Mouse (Mus musculus) limb, embryonic 15.5 days (tissue): ENCODE measurements around the gene Elf4. TPM values are rescaled to one million over a fixed set of nuclear protein-coding genes. Genes with fewer than 3 reads are reported as not detected.

ENCODE experiments used
- ATAC-seq: fragments of 200-750 bp; cut with Nextera tagmentation; 2 replicates; pipeline ENCODE4 v1.8.0; 2017; ENCODE audit warnings: low read depth, moderate TSS enrichment; ENCODE audit not compliant: insufficient number of reproducible peaks, low FRiP score, low TSS enrichment
- H3K27ac ChIP-seq: fragments of 300-500 bp; sonication (generic); 2 replicates; pipeline ENCODE4 v1.5.1; 2015; ENCODE audit warnings: moderate library complexity, mild to moderate bottlenecking, inconsistent platforms
- H3K27me3 ChIP-seq: fragments of 300-500 bp; sonication (generic); 2 replicates; pipeline ENCODE4 v1.6.1; 2015; ENCODE audit warnings: inconsistent platforms
- H3K36me3 ChIP-seq: fragments of 300-500 bp; sonication (generic); 2 replicates; pipeline ENCODE4 v1.6.1; 2015; ENCODE audit warnings: inconsistent platforms
- H3K4me1 ChIP-seq: fragments of 300-500 bp; sonication (generic); 2 replicates; pipeline ENCODE4 v1.6.1; 2015; ENCODE audit warnings: inconsistent platforms
- H3K4me2 ChIP-seq: fragments of 300-500 bp; sonication (generic); 2 replicates; pipeline ENCODE4 v1.6.1; 2015; ENCODE audit warnings: mild to moderate bottlenecking, inconsistent platforms
- H3K4me3 ChIP-seq: fragments of 300-500 bp; sonication (generic); 2 replicates; pipeline ENCODE4 v1.5.1; 2015; ENCODE audit warnings: mild to moderate bottlenecking, inconsistent platforms
- H3K9ac ChIP-seq: fragments of 300-500 bp; sonication (generic); 2 replicates; pipeline ENCODE4 v1.6.1; 2015; ENCODE audit warnings: inconsistent platforms
- H3K9me3 ChIP-seq: fragments of 300-500 bp; sonication (generic); 2 replicates; pipeline ENCODE4 v1.6.1; 2016; ENCODE audit warnings: inconsistent platforms
- WGBS: fragments of 180-500 bp; shearing (Covaris S2); methylation state at CpG from one replicate; pipeline ENCODE4 v1.1.7; 2015; 5-methylcytosine and 5-hydroxymethylcytosine counted together
- polyA plus RNA-seq: library from polyadenylated mRNA; unstranded; fragments of >200 nt; fragmentation: Nextera tagmentation; extraction: Ambion mirVana; gene quantifications from 2 replicates; pipeline ENCODE4 v1.2.1, GENCODE M21; 2015

Gene Elf4
- 8.1 and 8.7 TPM in 2 replicates for polyA plus RNA-seq

DNA sequence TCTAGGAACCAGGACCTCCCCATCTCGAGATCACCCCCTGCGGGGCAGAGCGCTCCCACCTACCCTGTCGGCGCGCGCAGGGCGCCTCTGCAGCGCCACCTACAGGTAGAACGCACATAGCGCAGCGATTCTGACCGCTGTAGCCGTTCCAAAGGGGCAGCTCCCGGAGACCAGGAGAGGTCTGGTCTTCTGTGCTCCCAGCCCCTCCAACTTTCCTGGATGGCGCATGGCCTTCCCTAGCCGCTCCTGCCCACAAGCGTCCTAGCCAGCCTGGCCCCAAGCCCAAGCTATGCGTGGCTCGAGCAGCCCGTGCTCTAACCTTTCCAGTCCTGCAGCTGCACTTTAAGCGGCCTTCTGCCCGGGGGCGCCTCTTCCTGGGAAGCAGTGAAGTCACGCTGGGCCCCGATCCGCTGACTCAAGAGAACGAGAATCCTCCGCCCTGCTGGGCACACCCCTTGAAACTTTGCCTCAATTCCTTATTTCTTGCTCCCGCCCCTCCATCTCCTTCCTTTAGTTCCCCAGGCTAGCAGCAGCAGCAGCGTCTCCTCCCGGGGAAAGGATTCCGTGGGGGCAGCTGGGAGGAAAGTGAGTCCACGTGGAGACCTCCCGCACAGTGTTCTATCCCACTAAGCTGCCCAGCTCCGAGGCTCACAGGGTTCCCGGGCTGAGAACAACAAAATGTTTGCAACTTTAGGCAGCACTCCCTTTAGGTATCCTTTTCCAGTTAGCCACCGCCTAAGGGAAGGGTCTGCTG lies at the start of gene Elf4:
TSS of gene Elf4 (minus strand) at position 379 of the 754 bp plus-strand sequence.
- Histone ChIP-seq H3K27ac (peak within 1 kb of the TSS; percentile 55; the same call in 1 of the 2 replicates), H3K36me3 (no peaks in the 10 kb centered on the region), H3K4me2 (peak within 1 kb of the TSS; percentile 49), H3K27me3 (no peaks in the 10 kb centered on the region), H3K4me1 (peaks cover 5% of the 10 kb centered on the region; the same call in 1 of the 2 replicates), H3K9ac (peak within 1 kb of the TSS; percentile 26; the same call in 1 of the 2 replicates), H3K9me3 (no peaks in the 10 kb centered on the region), H3K4me3 (peak within 1 kb of the TSS; percentile 36)
- 20% methylated on average over 38 of the region's 38 CpGs for WGBS
- peak; percentile 84 for ATAC-seq

DNA sequence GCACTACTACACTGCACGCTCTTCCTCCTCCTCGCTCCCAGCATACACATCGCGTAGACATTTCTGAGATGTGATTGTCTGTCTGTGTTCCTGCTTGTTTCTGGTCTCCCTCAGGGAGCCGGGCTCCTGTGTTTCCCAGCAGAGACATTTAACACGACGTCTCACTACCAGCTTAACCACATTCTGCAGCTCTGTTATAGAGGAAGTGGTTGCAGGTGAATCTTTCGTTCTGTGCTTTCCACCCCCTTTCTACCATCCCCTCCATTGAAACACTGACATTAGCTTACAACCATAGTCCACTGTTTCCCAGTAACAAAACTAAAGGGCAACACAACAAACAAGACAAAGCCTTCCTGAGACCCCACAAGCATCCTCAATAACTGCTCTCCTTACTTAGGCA lies 30.8 kb upstream of the Elf4 start:
- Histone ChIP-seq H3K9ac (no peak overlapping the region), H3K36me3 (peaks cover 12% of the 10 kb centered on the region; the same call in 1 of the 2 replicates), H3K4me1 (no peaks in the 10 kb centered on the region), H3K4me3 (no peak overlapping the region), H3K9me3 (no peaks in the 10 kb centered on the region), H3K27me3 (no peaks in the 10 kb centered on the region), H3K4me2 (no peak overlapping the region), H3K27ac (no peak overlapping the region)
- no peak for ATAC-seq
- 87% methylated on average over 8 of the region's 8 CpGs for WGBS

DNA sequence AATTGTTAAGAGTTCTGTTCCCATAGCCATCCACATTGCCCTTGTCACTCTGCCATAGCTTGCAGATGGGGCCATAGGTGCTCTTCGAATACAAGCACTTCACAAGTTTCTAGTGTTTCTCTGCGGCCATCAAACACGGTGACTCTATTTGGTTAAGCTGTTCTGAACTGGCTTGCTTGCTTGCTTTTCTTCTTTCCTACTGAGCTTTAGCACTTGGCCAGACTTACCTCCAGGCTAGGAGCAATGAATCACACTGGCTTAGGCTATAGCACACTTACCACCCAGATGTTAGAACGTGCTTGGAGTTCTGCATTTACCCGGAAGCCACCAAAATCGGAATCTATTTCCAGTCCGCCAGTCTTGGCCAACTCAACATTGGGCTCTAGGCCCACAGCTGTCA lies 18.8 kb upstream of the Elf4 start:
- Histone ChIP-seq H3K9me3 (no peaks in the 10 kb centered on the region), H3K4me3 (no peak overlapping the region), H3K4me1 (no peaks in the 10 kb centered on the region), H3K9ac (no peak overlapping the region), H3K27ac (no peak overlapping the region), H3K4me2 (no peak overlapping the region), H3K27me3 (no peaks in the 10 kb centered on the region), H3K36me3 (peaks cover 13% of the 10 kb centered on the region; the same call in 1 of the 2 replicates)
- no peak for ATAC-seq
- 80% methylated on average over 7 of the region's 7 CpGs for WGBS

DNA sequence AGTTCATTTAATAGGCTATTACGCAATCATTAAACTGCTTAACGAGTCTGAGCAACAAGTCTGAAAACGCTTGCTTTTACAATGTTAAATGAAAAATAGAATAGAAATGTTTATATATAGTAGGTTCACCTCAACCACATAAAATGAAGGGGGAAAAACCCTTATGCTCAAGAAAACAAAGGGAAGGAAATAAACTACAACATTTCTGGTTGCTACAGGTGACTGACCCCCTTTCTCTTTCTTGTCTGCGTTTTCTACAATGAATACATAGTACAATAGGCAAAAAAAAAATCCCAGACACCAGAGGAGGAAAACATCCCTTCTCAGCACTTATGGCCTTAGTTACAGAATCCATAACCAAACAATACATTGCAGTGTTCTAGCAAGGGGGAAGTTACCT lies 18.2 kb upstream of the Elf4 start:
- Histone ChIP-seq H3K27me3 (no peaks in the 10 kb centered on the region), H3K36me3 (peaks cover 13% of the 10 kb centered on the region; the same call in 1 of the 2 replicates), H3K4me2 (no peak overlapping the region), H3K4me3 (no peak overlapping the region), H3K9ac (no peak overlapping the region), H3K27ac (no peak overlapping the region), H3K4me1 (no peaks in the 10 kb centered on the region), H3K9me3 (no peaks in the 10 kb centered on the region)
- WGBS, result 63% methylated on average over 4 of the region's 4 CpGs
- ATAC-seq, result no peak

DNA sequence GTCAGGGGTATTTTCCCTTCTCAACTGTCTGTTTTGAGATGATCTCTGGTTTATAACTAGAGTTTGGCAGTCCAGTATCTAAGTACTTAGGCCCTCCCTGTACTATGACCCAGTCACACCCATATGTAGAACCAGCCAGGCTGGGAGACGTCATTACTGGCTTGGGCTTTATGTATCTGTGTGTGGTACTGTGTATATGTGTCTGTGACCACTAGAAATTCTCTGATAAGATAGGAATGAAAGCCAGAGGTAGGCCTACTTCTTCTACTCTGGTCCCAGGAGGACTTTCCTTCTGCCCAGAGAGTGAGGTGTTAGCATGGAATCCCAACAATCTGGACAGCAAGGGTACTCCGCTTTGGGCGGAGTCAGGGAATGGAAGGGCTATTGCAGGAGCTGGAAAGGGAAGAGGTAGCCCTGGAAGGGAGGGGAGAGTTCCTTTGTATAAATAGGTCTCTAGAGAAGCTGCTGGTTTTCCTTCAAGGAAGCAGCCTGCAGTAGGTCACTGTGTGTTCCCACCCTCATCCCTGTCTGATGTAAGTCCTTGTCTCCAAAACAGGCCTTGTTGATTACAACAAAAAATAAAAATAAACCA lies 4.5 kb upstream of the Elf4 start:
- no peaks in the 10 kb centered on the region for H3K36me3 ChIP-seq
- no peak overlapping the region for H3K4me3 ChIP-seq
- peaks cover 5% of the 10 kb centered on the region; the same call in 1 of the 2 replicates for H3K4me1 ChIP-seq
- H3K9me3 ChIP-seq, result no peaks in the 10 kb centered on the region
- 68% methylated on average over 3 of the region's 3 CpGs for WGBS
- no peaks in the 10 kb centered on the region for H3K27me3 ChIP-seq
- ATAC-seq, result no peak
- no peak overlapping the region for H3K4me2 ChIP-seq
- H3K27ac ChIP-seq, result no peak overlapping the region
- H3K9ac ChIP-seq, result no peak overlapping the region

DNA sequence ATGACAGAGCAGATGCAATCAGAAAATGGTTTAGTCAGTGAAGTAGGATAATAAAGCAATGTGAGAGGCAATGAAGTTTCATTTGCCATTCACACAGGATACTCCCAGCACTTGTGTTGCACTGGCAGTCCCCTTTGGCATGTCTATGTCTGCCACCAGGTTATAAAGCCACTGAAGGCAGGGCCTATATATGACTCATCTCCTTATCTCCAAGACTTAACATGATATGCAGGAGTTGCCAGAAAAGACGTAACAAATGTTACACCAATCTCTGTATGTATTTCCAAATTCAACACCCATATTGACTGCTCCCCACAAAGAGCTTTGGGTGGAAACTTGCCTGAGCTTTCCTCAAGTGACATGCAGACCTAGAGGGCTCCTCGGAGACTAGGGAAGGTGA lies 3.2 kb upstream of the Elf4 start:
- 74% methylated on average over 2 of the region's 2 CpGs for WGBS
- H3K9ac ChIP-seq, result no peak overlapping the region
- no peak for ATAC-seq
- H3K36me3 ChIP-seq, result no peaks in the 10 kb centered on the region
- no peaks in the 10 kb centered on the region for H3K9me3 ChIP-seq
- H3K4me3 ChIP-seq, result no peak overlapping the region
- H3K27me3 ChIP-seq, result no peaks in the 10 kb centered on the region
- H3K27ac ChIP-seq, result no peak overlapping the region
- H3K4me2 ChIP-seq, result no peak overlapping the region
- H3K4me1 ChIP-seq, result peaks cover 5% of the 10 kb centered on the region; the same call in 1 of the 2 replicates

DNA sequence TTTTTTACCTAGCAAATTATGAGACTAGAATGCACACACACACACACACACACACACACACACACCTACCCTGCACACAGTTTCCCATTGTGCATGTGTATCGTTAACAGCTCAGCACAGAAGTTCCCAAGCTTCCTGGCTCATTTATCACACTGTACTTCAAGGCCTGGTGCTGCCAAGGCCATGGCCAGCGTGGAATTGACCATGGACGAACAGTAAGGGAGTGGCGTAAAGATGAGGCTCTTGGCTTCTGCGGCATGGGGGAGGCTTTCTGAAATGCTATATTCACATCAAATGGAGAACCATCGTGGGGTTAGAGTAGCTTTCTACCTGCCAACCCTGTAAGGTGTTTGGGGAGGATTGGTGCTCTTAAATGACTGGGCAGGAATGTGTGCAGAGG lies 1.5 kb upstream of the Elf4 start:
- H3K9ac ChIP-seq, result no peak overlapping the region
- H3K4me3 ChIP-seq, result no peak overlapping the region
- H3K4me2 ChIP-seq, result no peak overlapping the region
- H3K27me3 ChIP-seq, result no peaks in the 10 kb centered on the region
- H3K4me1 ChIP-seq, result peaks cover 5% of the 10 kb centered on the region; the same call in 1 of the 2 replicates
- no peak for ATAC-seq
- H3K9me3 ChIP-seq, result no peaks in the 10 kb centered on the region
- no peak overlapping the region for H3K27ac ChIP-seq
- H3K36me3 ChIP-seq, result no peaks in the 10 kb centered on the region
- 91% methylated on average over 6 of the region's 6 CpGs for WGBS

DNA sequence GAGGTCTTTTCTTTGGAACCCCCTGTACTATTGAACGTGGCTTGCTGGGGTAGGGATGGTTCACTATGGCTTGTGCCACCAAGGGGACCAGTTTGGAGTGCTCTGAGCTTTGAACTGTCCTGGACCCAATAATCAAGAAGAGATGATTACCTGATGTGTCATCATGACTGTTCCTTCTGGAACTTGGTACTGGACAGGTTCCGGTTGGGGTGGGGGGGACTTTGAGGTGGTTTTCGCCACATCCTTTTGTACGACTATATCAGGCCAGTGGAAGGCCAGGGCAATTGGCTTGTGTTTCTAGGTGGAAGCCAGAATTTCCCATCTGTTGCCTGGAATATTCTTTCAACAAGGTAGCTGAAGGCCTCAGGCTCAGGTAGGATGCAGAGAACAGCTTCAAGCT lies 704 bp upstream of the Elf4 start:
- H3K4me2 ChIP-seq, result no peak overlapping the region
- peaks cover 5% of the 10 kb centered on the region; the same call in 1 of the 2 replicates for H3K4me1 ChIP-seq
- WGBS, result 88% methylated on average over 4 of the region's 4 CpGs
- no peak overlapping the region for H3K4me3 ChIP-seq
- no peaks in the 10 kb centered on the region for H3K36me3 ChIP-seq
- no peaks in the 10 kb centered on the region for H3K9me3 ChIP-seq
- no peak for ATAC-seq
- no peak overlapping the region for H3K27ac ChIP-seq
- no peaks in the 10 kb centered on the region for H3K27me3 ChIP-seq
- H3K9ac ChIP-seq, result no peak overlapping the region

DNA sequence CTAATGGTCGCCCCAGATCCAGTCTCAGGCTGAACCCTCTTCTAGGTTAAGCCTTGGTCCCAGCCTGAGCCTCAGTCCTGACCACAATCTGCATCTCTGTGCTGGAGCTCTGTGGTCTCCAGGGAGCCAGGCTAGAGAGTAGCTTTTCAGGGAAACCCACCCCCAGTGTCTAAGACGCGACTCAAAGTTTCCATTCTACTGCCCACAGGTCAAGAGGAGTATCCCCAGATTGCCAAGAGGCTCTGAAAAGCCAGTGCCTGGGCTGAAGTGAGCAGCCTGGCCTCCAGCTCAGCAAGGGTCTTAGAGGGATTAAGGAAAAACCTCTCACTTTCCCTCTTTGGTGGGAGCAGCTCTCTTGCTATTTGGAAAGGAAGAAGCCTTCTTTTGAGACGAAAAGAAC lies 635 bp downstream of the Elf4 start:
- Histone ChIP-seq H3K4me3 (peak overlapping the region; percentile 36), H3K4me2 (peak overlapping the region; percentile 49), H3K27ac (0 out of 2 replicates have a peak overlapping the region, but pooled peaks have one; percentile 22), H3K9ac (no peak overlapping the region), H3K36me3 (no peaks in the 10 kb centered on the region), H3K27me3 (no peaks in the 10 kb centered on the region), H3K4me1 (peaks cover 5% of the 10 kb centered on the region; the same call in 1 of the 2 replicates), H3K9me3 (no peaks in the 10 kb centered on the region)
- ATAC-seq, result no peak
- 42% methylated on average over 4 of the region's 4 CpGs for WGBS

DNA sequence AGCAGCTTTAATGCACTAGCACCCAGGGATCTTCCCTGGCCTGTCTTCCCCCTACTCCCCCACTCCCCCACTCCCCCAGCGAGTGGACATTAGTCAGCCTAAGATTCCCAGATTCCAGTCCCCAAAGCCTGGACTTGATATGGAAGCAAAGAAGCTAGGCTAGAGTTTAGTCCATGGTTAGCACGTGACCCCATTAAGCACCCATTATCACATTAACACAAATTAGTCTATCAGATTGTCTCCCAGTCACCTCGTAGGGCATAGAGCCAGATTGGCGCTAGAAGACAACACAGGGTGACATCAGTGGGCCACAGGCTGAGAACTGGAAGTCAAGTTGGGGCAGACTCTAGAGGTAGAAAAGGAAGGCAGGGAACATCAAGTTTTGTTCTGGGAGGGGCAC lies 1.9 kb downstream of the Elf4 start:
- Histone ChIP-seq H3K9me3 (no peaks in the 10 kb centered on the region), H3K4me3 (no peak overlapping the region), H3K27me3 (no peaks in the 10 kb centered on the region), H3K4me1 (peaks cover 5% of the 10 kb centered on the region; the same call in 1 of the 2 replicates), H3K36me3 (no peaks in the 10 kb centered on the region), H3K9ac (no peak overlapping the region), H3K27ac (no peak overlapping the region), H3K4me2 (no peak overlapping the region)
- 70% methylated on average over 4 of the region's 4 CpGs for WGBS
- no peak for ATAC-seq

DNA sequence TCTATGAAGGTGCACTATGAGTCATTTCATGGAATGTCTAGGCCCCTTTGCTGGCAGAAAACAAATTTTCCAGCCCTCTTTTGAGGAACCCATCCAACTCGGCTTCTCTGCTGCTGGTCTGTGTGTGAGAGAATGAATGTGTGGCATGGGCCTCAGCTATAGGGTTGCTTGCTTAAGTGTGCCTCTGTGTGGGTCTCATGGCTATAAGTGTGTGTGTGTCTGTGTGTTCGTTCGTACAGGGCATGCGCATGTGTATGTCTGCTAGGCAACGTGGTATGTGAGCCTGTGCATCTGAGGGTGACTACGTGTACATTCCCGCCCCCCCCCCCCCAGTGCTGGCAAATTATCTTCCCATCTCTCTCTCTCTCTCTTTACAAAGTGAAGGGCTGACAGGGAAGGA lies 2.4 kb downstream of the Elf4 start:
- no peak for ATAC-seq
- no peak overlapping the region for H3K4me3 ChIP-seq
- no peak overlapping the region for H3K9ac ChIP-seq
- no peak overlapping the region for H3K27ac ChIP-seq
- no peaks in the 10 kb centered on the region for H3K9me3 ChIP-seq
- no peaks in the 10 kb centered on the region for H3K27me3 ChIP-seq
- 70% methylated on average over 7 of the region's 7 CpGs for WGBS
- no peaks in the 10 kb centered on the region for H3K36me3 ChIP-seq
- peaks cover 5% of the 10 kb centered on the region; the same call in 1 of the 2 replicates for H3K4me1 ChIP-seq
- no peak overlapping the region for H3K4me2 ChIP-seq

DNA sequence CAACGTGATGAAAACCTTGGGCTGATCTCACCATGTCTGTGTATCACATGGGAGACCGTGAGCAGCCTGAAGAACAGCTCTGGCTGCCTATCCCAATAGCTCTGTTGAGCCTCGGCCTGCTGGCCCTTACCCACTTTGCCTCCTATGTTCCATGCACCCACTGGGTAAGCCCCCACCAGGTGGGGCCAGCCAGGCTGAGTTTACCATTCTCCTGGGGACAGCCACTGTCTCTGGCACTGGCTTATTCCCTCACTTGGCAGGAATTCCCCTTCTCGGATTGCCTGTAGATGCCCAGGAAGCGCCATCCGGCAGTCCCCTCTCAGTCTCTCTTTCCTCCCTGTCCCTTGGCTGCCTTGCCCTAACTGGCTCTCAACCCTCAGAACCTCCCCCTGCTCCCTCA lies 6.0 kb downstream of the Elf4 start:
- no peak overlapping the region for H3K27ac ChIP-seq
- WGBS, result 56% methylated on average over 6 of the region's 6 CpGs
- 0 out of 2 replicates have a peak, but pooled peaks cover 5% of the 10 kb centered on the region for H3K4me1 ChIP-seq
- 0 out of 2 replicates have a peak, but pooled peaks cover 5% of the 10 kb centered on the region for H3K27me3 ChIP-seq
- no peak overlapping the region for H3K4me3 ChIP-seq
- ATAC-seq, result no peak
- H3K9ac ChIP-seq, result no peak overlapping the region
- no peaks in the 10 kb centered on the region for H3K36me3 ChIP-seq
- H3K9me3 ChIP-seq, result no peaks in the 10 kb centered on the region
- no peak overlapping the region for H3K4me2 ChIP-seq
